ENCODE assay signal across 29 mouse cellular contexts in genomic region chr4:102577636-102578035, GRCm38 (mm10).
DNase-seq lines count a peak whose midpoint lies in the region; ATAC-seq and TF ChIP-seq lines count a peak whose summit lies in the region.
"Had no signal": no experiment of that assay in that cellular context is flagged by ENCODE, and none has a peak within 500 bp of the region (broad histone marks: within the 10 kb centered on the region; RNA-seq: fewer than 3 reads in every experiment).

No protein-coding gene starts in this region.

- intact Hi-C loops in heart, adult 2 months (cut with DNase I), result loop anchor here (10.0 kb wide), 1 partner anchor 537 kb away; the partner anchor contains the start of genes Mier1 and Wdr78

- H3K4me3 ChIP-seq in heart, adult 2 months, result peak overlapping the region; percentile 31; the same call in 1 of the 2 replicates
- H3K4me3 ChIP-seq in intestine, embryonic 14.5 days (ENCODE audit: low read depth, low read length), result no peak overlapping the region
- H3K4me3 ChIP-seq in intestine, embryonic 16.5 days (ENCODE audit: low read length), result no peak overlapping the region
- H3K4me3 ChIP-seq: embryonic facial prominence, embryonic 10.5 days; forebrain, embryonic 15.5 days; heart, embryonic 13.5 days; hindbrain, embryonic 13.5 days; limb, embryonic 15.5 days; midbrain, embryonic 10.5 days; myocyte; neural tube, embryonic 13.5 days had no signal

- ATAC-seq in intestine, embryonic 14.5 days (replicated peaks; ENCODE audit: low FRiP score, low TSS enrichment, low read depth), result no peak
- no peak for ATAC-seq in intestine, embryonic 16.5 days
- ATAC-seq in frontal cortex, adult (ENCODE audit: low TSS enrichment), result no peak
- ATAC-seq: CD4-positive, CD25-positive, alpha-beta regulatory T cell, adult 4 months; forebrain, embryonic 15.5 days; midbrain, embryonic 16.5 days had no signal

- WGBS in heart, adult 2 months, result 47% methylated on average over 14 of the region's 14 CpGs
- WGBS in intestine, embryonic 14.5 days, result 81% methylated on average over 14 of the region's 14 CpGs
- WGBS in intestine, embryonic 16.5 days, result 82% methylated on average over 14 of the region's 14 CpGs

- no peak for TF ChIP-seq CTCF in heart, adult 2 months (IDR thresholded peaks at IDR 0.05)

- peak overlapping the region; percentile 54 for H3K9ac ChIP-seq in heart, adult 2 months (ENCODE audit: low read depth, low read length)
- H3K9ac ChIP-seq in intestine, embryonic 14.5 days (ENCODE audit: low read length), result no peak overlapping the region
- H3K9ac ChIP-seq in intestine, embryonic 16.5 days (ENCODE audit: low read depth, low read length), result no peak overlapping the region
- H3K9ac ChIP-seq: forebrain, embryonic 15.5 days; heart, embryonic 13.5 days; hindbrain, embryonic 13.5 days; limb, embryonic 15.5 days; neural tube, embryonic 13.5 days had no signal

- peak overlapping the region; percentile 73 for H3K27ac ChIP-seq in heart, adult 2 months
- H3K27ac ChIP-seq in intestine, embryonic 14.5 days (ENCODE audit: low read depth), result no peak overlapping the region
- H3K27ac ChIP-seq in intestine, embryonic 16.5 days (ENCODE audit: low read length), result no peak overlapping the region
- H3K27ac ChIP-seq: embryonic facial prominence, embryonic 10.5 days; forebrain, embryonic 15.5 days; heart, embryonic 13.5 days; hindbrain, embryonic 13.5 days; kidney, postnatal 0 days; limb, embryonic 15.5 days; midbrain, embryonic 10.5 days; neural tube, embryonic 13.5 days had no signal

- TF ChIP-seq POLR2A in heart, adult 2 months (IDR thresholded peaks at IDR 0.05; ENCODE audit: insufficient read depth, low read depth, low read length), result no peak

- H3K27me3 ChIP-seq in heart, adult 2 months (ENCODE audit: control insufficient read depth, insufficient read depth, low read length), result no peaks in the 10 kb centered on the region
- no peaks in the 10 kb centered on the region for H3K27me3 ChIP-seq in intestine, embryonic 14.5 days (replicated peaks; ENCODE audit: control insufficient read depth, insufficient read depth, low read length)
- H3K27me3 ChIP-seq in intestine, embryonic 16.5 days (replicated peaks; ENCODE audit: control insufficient read depth, insufficient read depth, low read length), result no peaks in the 10 kb centered on the region
- H3K27me3 ChIP-seq: forebrain, embryonic 15.5 days; heart, embryonic 13.5 days; hindbrain, embryonic 13.5 days; limb, embryonic 15.5 days; neural tube, embryonic 13.5 days had no signal

- peaks cover 8% of the 10 kb centered on the region for H3K79me2 ChIP-seq in heart, adult 2 months (replicated peaks; ENCODE audit: control insufficient read depth, insufficient read depth, low read length)

- H3K36me3 ChIP-seq in heart, adult 2 months (ENCODE audit: control insufficient read depth, insufficient read depth, low read length), result peaks cover 63% of the 10 kb centered on the region
- H3K36me3 ChIP-seq in intestine, embryonic 14.5 days (ENCODE audit: control insufficient read depth, insufficient read depth, low read length), result no peaks in the 10 kb centered on the region
- no peaks in the 10 kb centered on the region for H3K36me3 ChIP-seq in intestine, embryonic 16.5 days (ENCODE audit: control insufficient read depth, insufficient read depth, low read length)
- H3K36me3 ChIP-seq: embryonic facial prominence, embryonic 10.5 days; forebrain, embryonic 15.5 days; hindbrain, embryonic 13.5 days; limb, embryonic 15.5 days; midbrain, embryonic 10.5 days; neural tube, embryonic 13.5 days had no signal

- DNase-seq in heart, adult 2 months, result peak; percentile 40 to 42
- no peak for DNase-seq in heart, adult 9 months (ENCODE audit: low spot score in 2 of 2)
- peak; percentile 27 for DNase-seq in intestine, embryonic 14.5 days (ENCODE audit: low spot score)
- DNase-seq in lung, postnatal 36 days, result peak; percentile 23
- no peak for DNase-seq in lung, postnatal 14 days
- DNase-seq: adrenal gland, postnatal 25 days; cerebellum, adult 9-10 months; gastrocnemius, postnatal 14 days; kidney, adult 2 months; left cerebral cortex, postnatal 4 days; lung, adult 18-20 months; retina, postnatal 1 day; right cerebral cortex, postnatal 25 days; spleen, adult 18-20 months; thymus, adult 18-20 months; thymus, postnatal 4 days had no signal

- peaks cover 42% of the 10 kb centered on the region for H3K4me1 ChIP-seq in heart, adult 2 months (ENCODE audit: control insufficient read depth, insufficient read depth, low read length)
- 0 out of 2 replicates have a peak, but pooled peaks cover 6% of the 10 kb centered on the region for H3K4me1 ChIP-seq in intestine, embryonic 14.5 days (replicated peaks; ENCODE audit: control insufficient read depth, insufficient read depth, low read length)
- H3K4me1 ChIP-seq in intestine, embryonic 16.5 days (ENCODE audit: control insufficient read depth, insufficient read depth, low read length), result no peaks in the 10 kb centered on the region
- H3K4me1 ChIP-seq: hindbrain, embryonic 13.5 days; neural tube, embryonic 13.5 days had no signal

- TF ChIP-seq EP300 in heart, adult 2 months (IDR thresholded peaks at IDR 0.05; ENCODE audit: insufficient read depth, low read depth, low read length), result no peak

- H3K4me2 ChIP-seq in intestine, embryonic 14.5 days (ENCODE audit: low read length), result no peak overlapping the region
- no peak overlapping the region for H3K4me2 ChIP-seq in intestine, embryonic 16.5 days (ENCODE audit: low read depth, low read length)
- H3K4me2 ChIP-seq: forebrain, embryonic 15.5 days; heart, embryonic 13.5 days; hindbrain, embryonic 13.5 days; limb, embryonic 15.5 days; neural tube, embryonic 13.5 days had no signal

- no peaks in the 10 kb centered on the region for H3K9me3 ChIP-seq in intestine, embryonic 14.5 days (ENCODE audit: control insufficient read depth, low read length)
- H3K9me3 ChIP-seq in intestine, embryonic 16.5 days (ENCODE audit: control insufficient read depth, low read length), result no peaks in the 10 kb centered on the region
- H3K9me3 ChIP-seq: embryonic facial prominence, embryonic 10.5 days; forebrain, embryonic 15.5 days; heart, embryonic 13.5 days; hindbrain, embryonic 13.5 days; limb, embryonic 15.5 days; midbrain, embryonic 10.5 days; neural tube, embryonic 13.5 days had no signal

Comparison
In these comparisons a context has a peak if more than half of its experiments do, and no peak if none do; other contexts are left out.
1. DNase-seq: peak in heart, adult 2 months (2 of 2), intestine, embryonic 14.5 days (single experiment) and lung, postnatal 36 days (single experiment); none in heart, adult 9 months (0 of 2) and lung, postnatal 14 days (single experiment).